Mouse (Mus musculus) hindbrain, postnatal 0 days (tissue): ENCODE data around the gene Hgfac. TPM values are rescaled to one million over a fixed set of nuclear protein-coding genes. Genes with fewer than 3 reads are reported as not detected.
A peak's percentile ranks its signal among the peaks of the same experiment; 100 is the strongest.

Source experiments
- ATAC-seq: fragments of 200-750 bp; cut with Nextera tagmentation; 2 replicates; pipeline ENCODE4 v1.8.0; 2017; ENCODE audit warnings: mild to moderate bottlenecking, moderate TSS enrichment, moderate library complexity
- DNase-seq: peaks from one replicate; pipeline ENCODE4 v3.0.0-alpha.2; 2015; ENCODE audit warnings: low spot score
- H3K27ac ChIP-seq: fragments of 300-500 bp; sonication (generic); 2 replicates; pipeline ENCODE4 v1.5.1; 2014; ENCODE audit warnings: mild to moderate bottlenecking
- H3K27me3 ChIP-seq: fragments of 300-500 bp; sonication (generic); 2 replicates; pipeline ENCODE4 v1.6.1; 2014; ENCODE audit warnings: low read length, mixed read lengths; ENCODE audit not compliant: insufficient read depth
- H3K36me3 ChIP-seq: fragments of 300-500 bp; sonication (generic); 2 replicates; pipeline ENCODE4 v1.6.1; 2014; ENCODE audit warnings: low read length, mixed read lengths; ENCODE audit not compliant: insufficient read depth
- H3K4me1 ChIP-seq: fragments of 300-500 bp; sonication (generic); 2 replicates; pipeline ENCODE4 v1.6.1; 2014; ENCODE audit warnings: antibody characterized with exemption, low read length, mixed read lengths; ENCODE audit not compliant: insufficient read depth
- H3K4me2 ChIP-seq: fragments of 300-500 bp; sonication (generic); 2 replicates; pipeline ENCODE4 v1.6.1; 2014; ENCODE audit warnings: low read depth, mild to moderate bottlenecking, low read length, moderate library complexity, mixed read lengths
- H3K4me3 ChIP-seq: fragments of 300-500 bp; sonication (generic); 2 replicates; pipeline ENCODE4 v1.5.1; 2014; ENCODE audit warnings: low read length
- H3K9ac ChIP-seq: fragments of 300-500 bp; sonication (generic); replicated peaks from 2 replicates; pipeline ENCODE4 v1.6.1; 2014; ENCODE audit warnings: mild to moderate bottlenecking, low read length, moderate library complexity, mixed read lengths
- H3K9me3 ChIP-seq: fragments of 300-500 bp; sonication (generic); 2 replicates; pipeline ENCODE4 v1.6.1; 2016; ENCODE audit warnings: low read length, mixed read lengths
- CTCF ChIP-seq: IDR thresholded peaks from 2 replicates; pipeline ENCODE4 v1.5.1; 2016; ENCODE audit warnings: antibody characterized with exemption, control low read depth, low read depth
- WGBS: fragments of 180-500 bp; shearing (Covaris S2); extraction: QIAGEN DNeasy Blood & Tissue Kit; methylation state at CpG from one replicate; pipeline ENCODE4 v1.1.7; 2014; 5-methylcytosine and 5-hydroxymethylcytosine counted together
- polyA plus RNA-seq: library from polyadenylated mRNA; unstranded; fragments of >200 nt; fragmentation: Nextera tagmentation; extraction: Ambion mirVana; gene quantifications from 2 replicates; pipeline ENCODE4 v1.2.1, GENCODE M21; 2015
- total RNA-seq: library from RNA; depleted of rRNA; stranded (reverse); fragments of >200 nt; gene quantifications from 2 replicates; pipeline ENCODE4 v1.2.3, GENCODE M21; 2014

The Hgfac gene
- total and polyA plus RNA-seq, 2 experiments from 2014 or later = 0.78 TPM; not detected in 1

DNA sequence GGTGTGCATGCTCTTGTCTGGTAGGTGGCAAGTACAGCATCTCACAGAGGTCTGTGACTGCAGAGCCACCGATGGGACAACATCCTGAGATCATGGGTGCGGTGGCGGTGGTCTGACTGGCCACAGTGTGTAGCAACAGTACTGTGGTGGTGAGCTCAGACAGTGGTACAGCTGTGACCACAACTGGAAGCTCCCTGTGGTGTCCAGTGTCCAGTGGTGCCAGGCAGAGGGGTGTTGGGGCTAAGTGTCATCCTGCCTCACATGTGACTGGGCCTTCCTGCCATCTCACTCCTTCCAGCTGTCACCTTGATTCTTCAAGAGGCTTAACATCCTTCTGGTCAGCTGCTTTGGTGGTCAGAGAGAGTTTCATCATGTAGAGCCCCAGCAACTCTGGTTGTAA lies 13.3 kb downstream of the Hgfac start:
- TF ChIP-seq CTCF = no peak
- no peak for DNase-seq
- Histone ChIP-seq H3K4me3 (no peak overlapping the region), H3K27ac (no peak overlapping the region), H3K4me2 (no peak overlapping the region), H3K9ac (no peak overlapping the region), H3K9me3 (no peaks in the 10 kb centered on the region), H3K36me3 (no peaks in the 10 kb centered on the region), H3K27me3 (no peaks in the 10 kb centered on the region), H3K4me1 (peaks cover 22% of the 10 kb centered on the region)
- 94% methylated on average over 3 of the region's 3 CpGs for WGBS
- ATAC-seq = no peak

DNA sequence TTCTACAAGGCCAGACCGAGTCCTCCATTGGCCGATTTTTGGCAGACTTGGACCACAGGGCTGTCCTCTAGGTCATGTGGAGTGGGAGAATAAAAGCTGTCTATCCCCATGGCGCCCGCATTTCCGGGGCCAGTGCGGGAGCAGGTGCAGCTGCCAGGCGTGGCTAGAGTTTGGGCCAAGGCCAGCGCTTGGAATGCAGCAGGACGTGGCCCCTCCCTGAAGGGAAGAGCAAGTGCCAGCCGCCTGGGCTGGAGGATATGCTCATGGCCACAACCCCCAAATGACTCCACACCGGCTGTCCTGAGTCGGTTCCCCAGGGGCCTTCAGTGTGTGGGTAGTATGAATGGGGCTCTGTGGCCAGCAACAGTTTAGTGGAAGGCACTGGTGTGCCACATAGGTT lies 13.8 kb downstream of the Hgfac start:
- peak; percentile 60 for DNase-seq
- WGBS = 29% methylated on average over 12 of the region's 12 CpGs
- H3K4me1 ChIP-seq = peaks cover 22% of the 10 kb centered on the region
- no peaks in the 10 kb centered on the region for H3K27me3 ChIP-seq
- no peaks in the 10 kb centered on the region for H3K9me3 ChIP-seq
- no peak for TF ChIP-seq CTCF
- H3K4me3 ChIP-seq = no peak overlapping the region
- ATAC-seq = peak; percentile 34; the same call in 1 of the 2 replicates
- no peak overlapping the region for H3K4me2 ChIP-seq
- H3K9ac ChIP-seq = no peak overlapping the region
- no peak overlapping the region for H3K27ac ChIP-seq
- H3K36me3 ChIP-seq = no peaks in the 10 kb centered on the region

DNA sequence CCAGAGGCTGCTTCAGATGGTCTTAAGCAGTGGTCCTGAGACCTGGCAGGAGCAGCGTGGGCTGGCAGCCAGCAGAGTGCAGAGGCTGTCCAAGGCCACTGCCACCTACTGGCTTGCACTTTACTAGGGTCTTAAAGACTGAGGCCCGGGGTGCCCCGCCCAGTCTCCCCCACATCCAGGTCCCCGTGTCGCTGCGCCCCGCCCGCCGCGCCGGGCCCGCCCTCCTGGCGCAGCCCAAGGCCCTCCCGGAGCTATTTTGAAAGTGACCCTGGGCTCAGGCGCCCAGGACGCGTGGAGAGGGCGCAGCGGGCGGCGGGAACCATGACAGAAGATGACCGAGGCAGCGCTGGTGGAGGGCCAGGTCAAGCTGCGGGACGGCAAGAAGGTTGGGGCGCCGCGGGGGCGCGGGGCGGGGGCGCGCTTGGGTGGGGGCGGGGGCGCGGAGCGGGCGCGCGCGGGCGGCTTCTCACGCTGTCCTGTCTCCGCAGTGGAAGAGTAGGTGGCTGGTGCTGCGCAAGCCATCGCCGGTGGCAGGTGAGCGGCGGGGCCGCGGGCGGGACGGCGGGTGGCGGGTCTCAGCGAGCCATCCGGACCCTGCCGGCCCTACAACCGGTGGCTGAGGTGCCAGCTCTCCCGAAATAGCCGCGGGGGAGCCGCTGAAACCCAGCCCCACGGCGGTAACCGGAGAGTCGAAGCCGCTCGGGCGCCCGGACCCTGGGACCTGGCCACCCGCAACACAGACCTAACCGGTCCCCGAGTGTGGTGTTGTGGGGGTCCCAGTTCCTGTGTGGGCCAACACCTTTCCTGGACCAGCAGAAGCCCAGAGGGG lies 15.5 kb downstream of the Hgfac start, which contains the start of gene Dok7:
TSS of gene Dok7 (plus strand) at position 163 of the 829 bp plus-strand sequence.
- ATAC-seq (peak; percentile 67), DNase-seq (peak; percentile 76)
- Histone ChIP-seq H3K4me3 (peak within 1 kb of the TSS; percentile 61), H3K9me3 (no peaks in the 10 kb centered on the region), H3K4me1 (peaks cover 22% of the 10 kb centered on the region), H3K9ac (peak within 1 kb of the TSS; percentile 72), H3K36me3 (no peaks in the 10 kb centered on the region), H3K27me3 (no peaks in the 10 kb centered on the region), H3K4me2 (peak within 1 kb of the TSS; percentile 95), H3K27ac (peak within 1 kb of the TSS; percentile 71)
- under 1% methylated on average over 54 of the region's 74 CpGs for whole genome bisulfite sequencing
- TF ChIP-seq CTCF = peak; percentile 52

DNA sequence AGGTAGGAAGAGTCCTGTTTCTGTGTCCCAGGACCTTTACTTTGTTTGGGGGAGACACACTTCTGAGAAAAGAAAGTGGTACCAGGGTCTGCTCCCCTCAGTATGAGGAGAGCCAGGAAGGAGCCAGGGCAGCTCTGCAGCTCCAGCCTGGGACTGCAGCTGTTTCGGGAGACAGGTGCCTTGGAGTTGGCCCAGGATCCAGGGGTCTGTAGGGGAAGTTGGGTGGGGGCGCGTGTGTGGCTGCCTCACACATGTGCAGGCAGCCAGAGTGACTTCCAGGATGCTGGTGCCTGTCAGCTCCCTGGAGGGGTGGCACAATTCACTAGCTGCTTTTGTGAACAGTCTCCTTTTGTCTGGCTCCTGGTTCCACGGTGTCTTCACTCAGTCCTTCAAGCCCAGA lies 16.3 kb downstream of the Hgfac start:
- peak overlapping the region; percentile 72 for H3K9ac ChIP-seq
- WGBS = 8% methylated on average over 4 of the region's 4 CpGs
- peaks cover 22% of the 10 kb centered on the region for H3K4me1 ChIP-seq
- no peak for TF ChIP-seq CTCF
- H3K27ac ChIP-seq = no peak overlapping the region
- peak; percentile 21; the same call in 1 of the 2 replicates for ATAC-seq
- no peaks in the 10 kb centered on the region for H3K9me3 ChIP-seq
- peak overlapping the region; percentile 95 for H3K4me2 ChIP-seq
- H3K36me3 ChIP-seq = no peaks in the 10 kb centered on the region
- no peaks in the 10 kb centered on the region for H3K27me3 ChIP-seq
- peak overlapping the region; percentile 61 for H3K4me3 ChIP-seq
- DNase-seq = peak; percentile 33

DNA sequence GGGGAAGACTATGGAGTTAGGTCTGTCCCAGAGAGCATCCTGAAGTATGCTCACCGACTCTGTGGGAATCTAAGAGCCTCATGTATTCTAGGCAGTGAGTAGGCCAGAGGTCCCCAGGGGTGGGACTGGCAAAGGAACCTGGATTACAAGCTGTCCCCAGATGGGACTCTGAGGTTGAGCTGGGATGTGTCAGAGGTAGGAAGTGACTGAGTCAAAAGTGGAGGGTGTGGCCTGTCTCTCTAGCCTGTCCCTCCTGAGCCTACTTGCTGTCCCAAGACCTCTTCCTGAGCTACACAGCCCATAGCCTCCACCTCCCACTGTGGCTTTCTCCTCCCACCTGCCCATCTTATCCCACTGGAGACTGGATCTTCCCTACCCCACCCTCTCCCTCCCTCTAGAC lies 16.9 kb downstream of the Hgfac start:
- Histone ChIP-seq H3K9ac (peak overlapping the region; percentile 72; the same call in 1 of the 2 replicates), H3K27me3 (no peaks in the 10 kb centered on the region), H3K36me3 (no peaks in the 10 kb centered on the region), H3K9me3 (no peaks in the 10 kb centered on the region), H3K27ac (no peak overlapping the region), H3K4me2 (peak overlapping the region; percentile 95), H3K4me1 (peaks cover 22% of the 10 kb centered on the region), H3K4me3 (peak overlapping the region; percentile 61)
- WGBS = 64% methylated on average over 1 of the region's 1 CpGs
- no peak for TF ChIP-seq CTCF
- ATAC-seq = peak; percentile 6; the same call in 1 of the 2 replicates
- no peak for DNase-seq

DNA sequence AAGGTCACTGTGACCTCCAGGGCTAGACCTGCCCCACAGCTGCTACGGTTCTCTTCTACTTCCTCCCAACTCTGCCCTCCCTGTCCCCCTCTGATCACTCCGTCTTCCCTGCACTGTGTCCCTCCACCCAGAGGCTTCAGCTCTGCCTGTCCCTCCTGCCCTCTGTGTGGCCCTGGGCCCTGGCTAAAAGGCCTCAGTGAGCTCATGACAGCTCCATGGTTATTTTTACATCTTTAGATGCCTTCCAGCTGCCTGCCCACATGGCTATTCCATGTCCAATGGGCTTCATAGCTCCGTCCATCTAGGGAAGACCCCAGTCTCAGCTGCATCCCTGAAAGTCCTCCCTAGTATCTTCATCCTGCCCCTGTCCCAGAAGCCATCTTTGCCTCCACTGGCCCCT lies 18.8 kb downstream of the Hgfac start:
- 88% methylated on average over 3 of the region's 3 CpGs for WGBS
- no peak overlapping the region for H3K4me2 ChIP-seq
- ATAC-seq (no peak), DNase-seq (no peak)
- no peak overlapping the region for H3K9ac ChIP-seq
- no peak overlapping the region for H3K4me3 ChIP-seq
- TF ChIP-seq CTCF = no peak
- H3K27me3 ChIP-seq = no peaks in the 10 kb centered on the region
- H3K9me3 ChIP-seq = no peaks in the 10 kb centered on the region
- H3K4me1 ChIP-seq = peaks cover 19% of the 10 kb centered on the region
- no peak overlapping the region for H3K27ac ChIP-seq
- no peaks in the 10 kb centered on the region for H3K36me3 ChIP-seq

DNA sequence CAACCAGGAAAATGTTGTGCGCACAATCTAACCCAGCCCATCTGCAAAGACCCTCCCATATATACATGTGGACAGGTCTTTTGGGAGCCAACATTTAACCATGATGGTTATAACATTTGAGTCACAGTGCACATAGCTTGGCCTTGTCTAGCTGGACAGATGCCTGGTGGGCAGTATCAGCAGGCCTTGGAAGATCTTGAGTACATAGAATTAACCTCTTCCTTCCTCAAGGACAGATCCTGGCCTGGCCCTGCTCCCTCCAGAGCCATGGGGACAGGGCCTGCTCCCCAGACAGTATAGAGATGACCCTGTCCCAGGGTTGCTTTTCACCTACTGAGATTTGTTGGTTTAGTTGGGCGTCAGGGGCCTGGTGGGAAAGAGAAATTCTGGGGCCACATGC lies 28.5 kb downstream of the Hgfac start:
- H3K4me1 ChIP-seq = no peaks in the 10 kb centered on the region
- H3K9me3 ChIP-seq = no peaks in the 10 kb centered on the region
- no peak overlapping the region for H3K9ac ChIP-seq
- no peaks in the 10 kb centered on the region for H3K36me3 ChIP-seq
- ATAC-seq (no peak), DNase-seq (no peak)
- no peak overlapping the region for H3K4me2 ChIP-seq
- no peaks in the 10 kb centered on the region for H3K27me3 ChIP-seq
- no peak overlapping the region for H3K27ac ChIP-seq
- TF ChIP-seq CTCF = no peak
- 90% methylated on average over 2 of the region's 2 CpGs for WGBS
- no peak overlapping the region for H3K4me3 ChIP-seq
